Mouse (Mus musculus) MEL (cell line): Measurements from ENCODE around the gene Sv2a. TPM values are rescaled to one million over a fixed set of nuclear protein-coding genes. Genes with fewer than 3 reads are reported as not detected.

Experiments
- DNase-seq: peaks from one replicate; pipeline ENCODE4 v3.0.0; 2011; ENCODE audit warnings: low read depth, low spot score
- H3K27ac ChIP-seq: 2 replicates; pipeline ENCODE4 v1.5.1; 2012; ENCODE audit warnings: low read depth, mild to moderate bottlenecking, control low read depth, low read length, moderate library complexity; ENCODE audit not compliant: control insufficient read depth
- H3K27me3 ChIP-seq, 2 experiments: fragments of 150-350 bp in 1 of 2; sonication (generic) in 1 of 2; 2 replicates each; pipeline ENCODE4 v1.6.1; 2012; ENCODE audit warnings: low read length in 2 of 2, mild to moderate bottlenecking in 2 of 2, improper control_type of control experiment in 1 of 2, moderate library complexity in 1 of 2; ENCODE audit not compliant: insufficient read depth in 2 of 2, control insufficient read depth in 1 of 2
- H3K36me3 ChIP-seq, 2 experiments: 2 replicates each; pipeline ENCODE4 v1.6.1; 2012 to 2014; ENCODE audit warnings: low read length in 2 of 2, improper control_type of control experiment in 1 of 2, inconsistent platforms in 1 of 2, mild to moderate bottlenecking in 1 of 2; ENCODE audit not compliant: insufficient read depth in 2 of 2, control insufficient read depth in 1 of 2
- H3K4me1 ChIP-seq, 2 experiments: fragments of 150-350 bp in 1 of 2; sonication (generic) in 1 of 2; 2 replicates each; pipeline ENCODE4 v1.6.1; 2012; ENCODE audit warnings: low read length in 2 of 2, improper control_type of control experiment in 1 of 2, mild to moderate bottlenecking in 1 of 2; ENCODE audit not compliant: insufficient read depth in 2 of 2, control insufficient read depth in 1 of 2
- H3K4me3 ChIP-seq, 2 experiments: fragments of 150-350 bp in 1 of 2; sonication (generic) in 1 of 2; 2 replicates each; pipeline ENCODE4 v1.5.1; 2012; ENCODE audit warnings: low read depth in 2 of 2, low read length in 2 of 2, mild to moderate bottlenecking in 2 of 2, moderate library complexity in 2 of 2, control low read depth in 1 of 2, improper control_type of control experiment in 1 of 2; ENCODE audit not compliant: control insufficient read depth in 1 of 2, insufficient read depth in 1 of 2
- H3K79me2 ChIP-seq: 2 replicates; pipeline ENCODE4 v1.6.1; 2012; ENCODE audit warnings: mild to moderate bottlenecking, low read length, moderate library complexity; ENCODE audit not compliant: control insufficient read depth, poor library complexity, insufficient read depth
- H3K9ac ChIP-seq: 2 replicates; pipeline ENCODE4 v1.6.1; 2012; ENCODE audit warnings: low read depth, mild to moderate bottlenecking, control low read depth, low read length, moderate library complexity; ENCODE audit not compliant: control insufficient read depth, poor library complexity, severe bottlenecking
- H3K9me3 ChIP-seq: fragments of 150-350 bp; sonication (generic); replicated peaks from 2 replicates; pipeline ENCODE4 v1.6.1; 2012; ENCODE audit warnings: mild to moderate bottlenecking, low read length, improper control_type of control experiment, moderate library complexity; ENCODE audit not compliant: insufficient read depth
- BHLHE40 ChIP-seq: IDR thresholded peaks from 2 replicates; pipeline ENCODE4 v1.6.1; 2012; ENCODE audit warnings: low read depth, mild to moderate bottlenecking, inconsistent platforms, low read length, improper control_type of control experiment, borderline replicate concordance
- CHD1 ChIP-seq: IDR thresholded peaks from 2 replicates; pipeline ENCODE4 v1.6.1; 2012; ENCODE audit warnings: low read depth, mild to moderate bottlenecking, inconsistent platforms, low read length, improper control_type of control experiment
- CHD2 ChIP-seq: IDR thresholded peaks from 2 replicates; pipeline ENCODE4 v1.6.1; 2011; ENCODE audit warnings: low read length, improper control_type of control experiment
- CTCF ChIP-seq, 3 experiments: IDR thresholded peaks in 2 of 3; conservative IDR thresholded peaks in 1 of 3; 2 replicates each; pipeline ENCODE4 v1.5.1; 2011 to 2012; ENCODE audit warnings: low read length in 3 of 3, low read depth in 2 of 3, mild to moderate bottlenecking in 2 of 3, improper control_type of control experiment in 1 of 3, inconsistent platforms in 1 of 3, mixed read lengths in 1 of 3, moderate library complexity in 1 of 3; ENCODE audit not compliant: control insufficient read depth in 1 of 3, insufficient read depth in 1 of 3, poor library complexity in 1 of 3, severe bottlenecking in 1 of 3
- E2F4 ChIP-seq: IDR thresholded peaks from 2 replicates; pipeline ENCODE4 v1.6.1; 2011; ENCODE audit warnings: low read depth, low read length, improper control_type of control experiment, borderline replicate concordance
- ELF1 ChIP-seq: IDR thresholded peaks from 2 replicates; pipeline ENCODE4 v1.6.1; 2014; ENCODE audit warnings: low read depth, mild to moderate bottlenecking, inconsistent platforms, low read length, improper control_type of control experiment, moderate library complexity
- EP300 ChIP-seq, 2 experiments: IDR thresholded peaks; 2 replicates each; pipeline ENCODE4 v1.6.1; 2011; ENCODE audit warnings: improper control_type of control experiment in 2 of 2, low read length in 2 of 2, low read depth in 1 of 2, mild to moderate bottlenecking in 1 of 2
- ETS1 ChIP-seq: IDR thresholded peaks from 2 replicates; pipeline ENCODE4 v1.6.1; 2012; ENCODE audit warnings: low read depth, mild to moderate bottlenecking, inconsistent platforms, low read length, improper control_type of control experiment, moderate library complexity
- GABPA ChIP-seq: IDR thresholded peaks from 2 replicates; pipeline ENCODE4 v1.6.1; 2012; ENCODE audit warnings: low read depth, mild to moderate bottlenecking, inconsistent platforms, low read length, improper control_type of control experiment, moderate library complexity
- GATA1 ChIP-seq: IDR thresholded peaks from 2 replicates; pipeline ENCODE4 v1.6.1; 2011; ENCODE audit warnings: low read depth, low read length, improper control_type of control experiment
- HCFC1 ChIP-seq: IDR thresholded peaks from 2 replicates; pipeline ENCODE4 v1.6.1; 2012; ENCODE audit warnings: low read depth, mild to moderate bottlenecking, inconsistent platforms, low read length, improper control_type of control experiment, moderate library complexity
- JUND ChIP-seq: IDR thresholded peaks from 2 replicates; pipeline ENCODE4 v1.6.1; 2011; ENCODE audit warnings: low read depth, mild to moderate bottlenecking, improper control_type of control experiment, low read length
- KAT2A ChIP-seq: conservative IDR thresholded peaks from 2 replicates; pipeline ENCODE4 v1.6.1; 2012; ENCODE audit warnings: low read depth, low read length, improper control_type of control experiment, inconsistent platforms
- MAFK ChIP-seq: IDR thresholded peaks from 2 replicates; pipeline ENCODE4 v1.6.1; 2011; ENCODE audit warnings: low read depth, mild to moderate bottlenecking, low read length, improper control_type of control experiment, borderline replicate concordance
- MAX ChIP-seq: IDR thresholded peaks from 2 replicates; pipeline ENCODE4 v1.6.1; 2011; ENCODE audit warnings: low read length, improper control_type of control experiment
- MEF2A ChIP-seq: IDR thresholded peaks from 2 replicates; pipeline ENCODE4 v1.6.1; 2014; ENCODE audit warnings: low read depth, mild to moderate bottlenecking, inconsistent platforms, low read length, improper control_type of control experiment; ENCODE audit not compliant: poor library complexity, insufficient replicate concordance, severe bottlenecking; ENCODE audit errors: extremely low read depth
- MXI1 ChIP-seq: IDR thresholded peaks from 2 replicates; pipeline ENCODE4 v1.6.1; 2011; ENCODE audit warnings: mild to moderate bottlenecking, low read depth, low read length, improper control_type of control experiment
- NELFE ChIP-seq: IDR thresholded peaks from 2 replicates; pipeline ENCODE4 v1.6.1; 2011; ENCODE audit warnings: low read depth, low read length, improper control_type of control experiment
- NRF1 ChIP-seq: IDR thresholded peaks from 2 replicates; pipeline ENCODE4 v1.6.1; 2014; ENCODE audit warnings: low read depth, mild to moderate bottlenecking, inconsistent platforms, low read length, improper control_type of control experiment, moderate library complexity; ENCODE audit not compliant: poor library complexity, insufficient read depth, severe bottlenecking
- POLR2A ChIP-seq, 2 experiments: IDR thresholded peaks; 2 replicates each; pipeline ENCODE4 v1.6.1; 2011 to 2012; ENCODE audit warnings: low read length in 2 of 2, mild to moderate bottlenecking in 2 of 2, control low read depth in 1 of 2, improper control_type of control experiment in 1 of 2, low read depth in 1 of 2, moderate library complexity in 1 of 2; ENCODE audit not compliant: control insufficient read depth in 1 of 2, insufficient read depth in 1 of 2, poor library complexity in 1 of 2
- POLR2AphosphoS2 ChIP-seq: IDR thresholded peaks from 2 replicates; pipeline ENCODE4 v1.6.1; 2011; ENCODE audit warnings: low read length, improper control_type of control experiment
- POLR2AphosphoS5 ChIP-seq: IDR thresholded peaks from 2 replicates; pipeline ENCODE4 v1.6.1; 2012; ENCODE audit warnings: low read depth, borderline replicate concordance, mild to moderate bottlenecking, inconsistent platforms, low read length, moderate library complexity, mixed read lengths
- RAD21 ChIP-seq: IDR thresholded peaks from 2 replicates; pipeline ENCODE4 v1.6.1; 2011; ENCODE audit warnings: mild to moderate bottlenecking, low read depth, low read length, improper control_type of control experiment
- SIN3A ChIP-seq: IDR thresholded peaks from 2 replicates; pipeline ENCODE4 v1.6.1; 2012; ENCODE audit warnings: low read length, improper control_type of control experiment, inconsistent platforms
- SMC3 ChIP-seq: IDR thresholded peaks from 2 replicates; pipeline ENCODE4 v1.6.1; 2011; ENCODE audit warnings: low read depth, low read length, improper control_type of control experiment
- TAL1 ChIP-seq: IDR thresholded peaks from 2 replicates; pipeline ENCODE4 v1.6.1; 2012; ENCODE audit warnings: mild to moderate bottlenecking, inconsistent platforms, low read length, moderate library complexity, mixed read lengths
- TBP ChIP-seq: IDR thresholded peaks from 2 replicates; pipeline ENCODE4 v1.8.0; 2011; ENCODE audit warnings: low read depth, low read length, improper control_type of control experiment
- TCF12 ChIP-seq: IDR thresholded peaks from 2 replicates; pipeline ENCODE4 v1.6.1; 2014; ENCODE audit warnings: low read depth, mild to moderate bottlenecking, inconsistent platforms, low read length, improper control_type of control experiment, moderate library complexity
- UBTF ChIP-seq: IDR thresholded peaks from 2 replicates; pipeline ENCODE4 v1.6.1; 2012; ENCODE audit warnings: low read depth, mild to moderate bottlenecking, inconsistent platforms, low read length, improper control_type of control experiment, moderate library complexity, borderline replicate concordance; ENCODE audit not compliant: insufficient read depth
- USF2 ChIP-seq, 2 experiments: IDR thresholded peaks; 2 replicates each; pipeline ENCODE4 v1.6.1; 2011 to 2012; ENCODE audit warnings: improper control_type of control experiment in 2 of 2, low read length in 2 of 2, borderline replicate concordance in 1 of 2, inconsistent platforms in 1 of 2, low read depth in 1 of 2, mild to moderate bottlenecking in 1 of 2; ENCODE audit not compliant: insufficient read depth in 1 of 2
- ZC3H11A ChIP-seq: IDR thresholded peaks from 2 replicates; pipeline ENCODE4 v1.6.1; 2012; ENCODE audit warnings: low read depth, mild to moderate bottlenecking, inconsistent platforms, low read length, improper control_type of control experiment
- ZKSCAN1 ChIP-seq: IDR thresholded peaks from 2 replicates; pipeline ENCODE4 v1.6.1; 2012; ENCODE audit warnings: low read depth, mild to moderate bottlenecking, inconsistent platforms, low read length, improper control_type of control experiment, moderate library complexity
- ZMIZ1 ChIP-seq: IDR thresholded peaks from 2 replicates; pipeline ENCODE4 v1.6.1; 2012; ENCODE audit warnings: low read depth, mild to moderate bottlenecking, inconsistent platforms, low read length, improper control_type of control experiment, moderate library complexity
- ZNF384 ChIP-seq: IDR thresholded peaks from 2 replicates; pipeline ENCODE4 v1.6.1; 2012; ENCODE audit warnings: low read depth, mild to moderate bottlenecking, inconsistent platforms, low read length, improper control_type of control experiment
- polyA plus RNA-seq, 2 experiments: library from polyadenylated mRNA; stranded (reverse) in 1 of 2; unstranded in 1 of 2; fragments of >175 nt in 1 of 2; fragments of >200 nt in 1 of 2; gene quantifications; 2 replicates each; pipeline versions ENCODE4 v1.2.1 to v1.2.4; 2012; ENCODE audit warnings: low replicate concordance in 2 of 2, low read depth in 1 of 2; ENCODE audit not compliant: insufficient read length in 2 of 2, insufficient read depth in 1 of 2, missing spikeins in 1 of 2
- total RNA-seq: library from RNA; depleted of rRNA; stranded (reverse); fragments of 300-350 nt; gene quantifications from 2 replicates; pipeline ENCODE4 v1.2.3, GENCODE M21; 2012

The Sv2a gene
- total and polyA plus RNA-seq, 3 experiments: 0.77 to 3.3 TPM; not detected in 1

GRCm38 (mm10) chr3:96172197-96173178 lies 8.5 kb upstream of the Sv2a start, which contains the start of gene Sf3b4:
Sf3b4 (plus strand) TSS chr3:96172332.
- Histone ChIP-seq H3K4me3 (peak within 1 kb of the TSS; percentile 75 to 77), H3K27me3 (no peaks in the 10 kb centered on the region), H3K4me1 (peaks cover 8 to 35% of the 10 kb centered on the region in 2 experiments), H3K79me2 (peaks cover 43% of the 10 kb centered on the region), H3K9ac (peak within 1 kb of the TSS; percentile 93), H3K27ac (peak within 1 kb of the TSS; percentile 92), H3K9me3 (no peaks in the 10 kb centered on the region), H3K36me3 (peaks cover 21 to 40% of the 10 kb centered on the region in 2 experiments)
- DNase-seq: peak; percentile 100
- TF ChIP-seq USF2 (IDR thresholded peaks at IDR 0.05; ENCODE audit: borderline replicate concordance in 1 of 2, insufficient read depth in 1 of 2, low read depth in 1 of 2, low read length in 2 of 2) (no peak), ZKSCAN1 (no peak), BHLHE40 (0 out of 2 replicates have a peak, but pooled peaks have one; percentile 2), MEF2A (no peak), SMC3 (no peak; the same call in 1 of the 2 replicates), UBTF (no peak; the same call in 1 of the 2 replicates), TAL1 (no peak), ZNF384 (no peak), RAD21 (no peak), MAFK (no peak), NELFE (peak; percentile 99), GABPA (no peak), EP300 (IDR thresholded peaks at IDR 0.05; ENCODE audit: low read depth in 1 of 2, low read length in 2 of 2) (peak in 1 of 2 experiments; percentile 19; a peak in 1 of 4 replicates), SIN3A (peak; percentile 84), KAT2A (peak; percentile 80; the same call in 1 of the 2 replicates), CTCF (IDR thresholded peaks at IDR 0.05 in 2 of 3, conservative IDR thresholded peaks at IDR 0.05 in 1 of 3; ENCODE audit: control insufficient read depth in 1 of 3, insufficient read depth in 1 of 3, low read depth in 2 of 3, low read length in 3 of 3, poor library complexity in 1 of 3, severe bottlenecking in 1 of 3) (no peak), POLR2AphosphoS2 (peak; percentile 95), ELF1 (peak; percentile 95), ZMIZ1 (peak; percentile 96), POLR2A (IDR thresholded peaks at IDR 0.05; ENCODE audit: control insufficient read depth in 1 of 2, insufficient read depth in 1 of 2, low read depth in 1 of 2, low read length in 2 of 2, poor library complexity in 1 of 2) (peak; percentile 93 to 99), POLR2AphosphoS5 (peak; percentile 78; the same call in 1 of the 2 replicates), ZC3H11A (0 out of 2 replicates have a peak, but pooled peaks have one; percentile 24), NRF1 (no peak), HCFC1 (peak; percentile 96), CHD1 (0 out of 2 replicates have a peak, but pooled peaks have one; percentile 71), ETS1 (peak; percentile 18; the same call in 1 of the 2 replicates), E2F4 (0 out of 2 replicates have a peak, but pooled peaks have one; percentile 10), TCF12 (peak; percentile 77), MAX (peak; percentile 60), MXI1 (peak; percentile 68), JUND (no peak), TBP (peak; percentile 93), CHD2 (no peak; the same call in 1 of the 2 replicates), GATA1 (no peak)
